In genomic region chr16:17554702-17555101, GRCm38 (mm10) we compare ENCODE assay signal across 10 mouse cellular contexts. TPM values are rescaled to one million over a fixed set of nuclear protein-coding genes. Genes with fewer than 3 reads are reported as not detected.
DNase-seq lines count a peak whose midpoint lies in the region; ATAC-seq and TF ChIP-seq lines count a peak whose summit lies in the region.
"Not testable (repeated sequence)": the region's sequence is repeated elsewhere in the genome, so short reads cannot be mapped to it uniquely, and the experiment has no call there.
"Had no signal": no experiment of that assay in that cellular context is flagged by ENCODE, and none has a peak within 500 bp of the region (broad histone marks: within the 10 kb centered on the region; RNA-seq: fewer than 3 reads in every experiment).

No protein-coding gene starts in this region.

- not testable (repeated sequence) for H3K9ac ChIP-seq in forebrain, embryonic 15.5 days (replicated peaks); limb, embryonic 12.5 days (replicated peaks); lung, embryonic 15.5 days
- peak overlapping the region; percentile 46 for H3K9ac ChIP-seq in hindbrain, embryonic 13.5 days

- not testable (repeated sequence) for H3K36me3 ChIP-seq in G1E (replicated peaks); forebrain, embryonic 15.5 days; hindbrain, embryonic 13.5 days; limb, embryonic 12.5 days; lung, embryonic 15.5 days

- 9% methylated on average over 4 of the region's 4 CpGs for WGBS in forebrain, embryonic 15.5 days
- WGBS in hindbrain, embryonic 13.5 days = 14% methylated on average over 4 of the region's 4 CpGs
- WGBS in limb, embryonic 12.5 days = 29% methylated on average over 4 of the region's 4 CpGs
- WGBS in lung, embryonic 15.5 days = 9% methylated on average over 4 of the region's 4 CpGs

- DNase-seq in G1E (ENCODE audit: low spot score) = not testable (repeated sequence)
- peak; percentile 46 for DNase-seq in embryo, embryonic 9.5 days (ENCODE audit: extremely low spot score)
- peak; percentile 32 for DNase-seq in neural tube, embryonic 10.5 days (ENCODE audit: extremely low spot score, low spot score)
- DNase-seq in thymus, postnatal 0 days (ENCODE audit: low spot score) = peak; percentile 20

- peak overlapping the region; percentile 35; the same call in 1 of the 2 replicates for H3K4me2 ChIP-seq in forebrain, embryonic 15.5 days (replicated peaks)
- not testable (repeated sequence) for H3K4me2 ChIP-seq in hindbrain, embryonic 13.5 days
- H3K4me2 ChIP-seq in limb, embryonic 12.5 days = peak overlapping the region; percentile 53; the same call in 1 of the 2 replicates
- H3K4me2 ChIP-seq in lung, embryonic 15.5 days = peak overlapping the region; percentile 56

- peaks cover 28% of the 10 kb centered on the region for H3K27me3 ChIP-seq in G1E (ENCODE audit: insufficient read depth, low read length)
- not testable (repeated sequence) for H3K27me3 ChIP-seq in forebrain, embryonic 15.5 days; hindbrain, embryonic 13.5 days; lung, embryonic 15.5 days
- peaks cover 15% of the 10 kb centered on the region; the same call in 1 of the 2 replicates for H3K27me3 ChIP-seq in limb, embryonic 12.5 days

- not testable (repeated sequence) for ATAC-seq in G1E (ENCODE audit: extremely low read depth, insufficient number of reproducible peaks, low FRiP score, poor library complexity, severe bottlenecking); forebrain, embryonic 15.5 days (replicated peaks); limb, embryonic 12.5 days (ENCODE audit: insufficient number of reproducible peaks, insufficient read depth, low FRiP score, low TSS enrichment, low read depth)
- ATAC-seq in hindbrain, embryonic 13.5 days (ENCODE audit: low FRiP score) = 0 out of 2 replicates have a peak, but pooled peaks have one; percentile 38
- ATAC-seq in lung, embryonic 15.5 days (ENCODE audit: borderline replicate concordance, extremely low read depth, low FRiP score, low TSS enrichment) = peak; percentile 50; the same call in 1 of the 2 replicates

- H3K9me3 ChIP-seq in G1E (replicated peaks); forebrain, embryonic 15.5 days; hindbrain, embryonic 13.5 days; limb, embryonic 12.5 days; lung, embryonic 15.5 days: not testable (repeated sequence)

- H3K4me1 ChIP-seq in G1E (ENCODE audit: insufficient read depth, low read depth, low read length) = peaks cover 48% of the 10 kb centered on the region
- H3K4me1 ChIP-seq in forebrain, embryonic 15.5 days = peaks cover 24% of the 10 kb centered on the region
- peaks cover 36% of the 10 kb centered on the region for H3K4me1 ChIP-seq in hindbrain, embryonic 13.5 days (replicated peaks)
- H3K4me1 ChIP-seq in limb, embryonic 12.5 days (replicated peaks) = peaks cover 35% of the 10 kb centered on the region
- H3K4me1 ChIP-seq in lung, embryonic 15.5 days = peaks cover 28% of the 10 kb centered on the region

- TF ChIP-seq CTCF in G1E (IDR thresholded peaks at IDR 0.05; ENCODE audit: low read depth, low read length) = not testable (repeated sequence)

- H3K4me3 ChIP-seq in G1E (ENCODE audit: low read depth, low read length) = peak overlapping the region; percentile 71; the same call in 1 of the 2 replicates
- H3K4me3 ChIP-seq in forebrain, embryonic 15.5 days; hindbrain, embryonic 13.5 days; lung, embryonic 15.5 days: not testable (repeated sequence)
- H3K4me3 ChIP-seq in limb, embryonic 12.5 days (replicated peaks) = 0 out of 2 replicates have a peak overlapping the region, but pooled peaks have one; percentile 18

- H3K27ac ChIP-seq in forebrain, embryonic 15.5 days (replicated peaks) = not testable (repeated sequence)
- peak overlapping the region; percentile 66 for H3K27ac ChIP-seq in hindbrain, embryonic 13.5 days
- peak overlapping the region; percentile 87 for H3K27ac ChIP-seq in limb, embryonic 12.5 days
- peak overlapping the region; percentile 81 for H3K27ac ChIP-seq in lung, embryonic 15.5 days

RNA-seq across cellular contexts. Expression of gene Lrrc74b, which starts 6.3 kb away (rescaled TPM):
- 0.53 TPM in 1 of 2 replicates, not detected in the other for total RNA-seq in G1E (2014; fragmentation: Nextera tagmentation)
- total RNA-seq in G1E (2017) = 0.17 and 0.33 TPM in 2 replicates
- polyA plus RNA-seq in G1E (2012) = 0.03 TPM in 1 of 2 replicates, not detected in the other
- polyA plus RNA-seq in forebrain, embryonic 15.5 days (2015; fragmentation: Nextera tagmentation; extraction: Ambion mirVana) = 0.33 and 0.89 TPM in 2 replicates
- polyA plus RNA-seq in hindbrain, embryonic 13.5 days (2015; fragmentation: Nextera tagmentation; extraction: Ambion mirVana) = 0.75 and 1.3 TPM in 2 replicates
- polyA plus RNA-seq in limb, embryonic 12.5 days (2016; fragmentation: Nextera tagmentation; extraction: Ambion mirVana) = not detected in 2 replicates
- 1.3 and 1.8 TPM in 2 replicates for polyA plus RNA-seq in lung, embryonic 15.5 days (2015; fragmentation: Nextera tagmentation; extraction: Ambion mirVana)
- polyA plus RNA-seq in thymus, postnatal 0 days (2015; fragmentation: Nextera tagmentation; extraction: Ambion mirVana) = 0.20 and 0.36 TPM in 2 replicates
- total RNA-seq: adrenal gland, postnatal 36 days; megakaryocyte, adult 5-6 weeks had no signal

RNA-seq across cellular contexts. Expression of gene P2rx6, which starts 7.0 kb away (rescaled TPM):
- total RNA-seq in G1E (2014; fragmentation: Nextera tagmentation) (not detected in 2 replicates), G1E (2017) (0.11 and 0.12 TPM in 2 replicates)
- not detected in 2 replicates for polyA plus RNA-seq in G1E (2012)
- polyA plus RNA-seq in forebrain, embryonic 15.5 days (2015; fragmentation: Nextera tagmentation; extraction: Ambion mirVana) = 1.1 and 1.9 TPM in 2 replicates
- 1.9 and 2.1 TPM in 2 replicates for polyA plus RNA-seq in hindbrain, embryonic 13.5 days (2015; fragmentation: Nextera tagmentation; extraction: Ambion mirVana)
- polyA plus RNA-seq in limb, embryonic 12.5 days (2016; fragmentation: Nextera tagmentation; extraction: Ambion mirVana) = 0.26 and 0.33 TPM in 2 replicates
- polyA plus RNA-seq in lung, embryonic 15.5 days (2015; fragmentation: Nextera tagmentation; extraction: Ambion mirVana) = 1.2 and 1.7 TPM in 2 replicates
- 1.4 and 2.0 TPM in 2 replicates for polyA plus RNA-seq in thymus, postnatal 0 days (2015; fragmentation: Nextera tagmentation; extraction: Ambion mirVana)
- total RNA-seq: megakaryocyte, adult 5-6 weeks had no signal

RNA-seq across cellular contexts. Expression of gene Thap7, which starts 23.8 kb away (rescaled TPM):
- 11.7 and 22.5 TPM in 2 replicates for total RNA-seq in G1E (2014; fragmentation: Nextera tagmentation)
- total RNA-seq in G1E (2017) = 38.1 and 54.1 TPM in 2 replicates
- 148 and 183 TPM in 2 replicates for polyA plus RNA-seq in G1E (2012)
- 65.8 and 67.7 TPM in 2 replicates for polyA plus RNA-seq in forebrain, embryonic 15.5 days (2015; fragmentation: Nextera tagmentation; extraction: Ambion mirVana)
- 68.2 and 69.0 TPM in 2 replicates for polyA plus RNA-seq in hindbrain, embryonic 13.5 days (2015; fragmentation: Nextera tagmentation; extraction: Ambion mirVana)
- polyA plus RNA-seq in limb, embryonic 12.5 days (2016; fragmentation: Nextera tagmentation; extraction: Ambion mirVana) = 72.0 and 75.6 TPM in 2 replicates
- 54.5 and 56.8 TPM in 2 replicates for polyA plus RNA-seq in lung, embryonic 15.5 days (2015; fragmentation: Nextera tagmentation; extraction: Ambion mirVana)
- polyA plus RNA-seq in thymus, postnatal 0 days (2015; fragmentation: Nextera tagmentation; extraction: Ambion mirVana) = 79.7 and 81.0 TPM in 2 replicates

RNA-seq across cellular contexts. Expression of gene Slc7a4, which starts 28.3 kb away (rescaled TPM):
- total RNA-seq in G1E (2014; fragmentation: Nextera tagmentation) = not detected in 2 replicates
- 0.05 TPM in 1 of 2 replicates, not detected in the other for total RNA-seq in G1E (2017)
- not detected in 2 replicates for polyA plus RNA-seq in G1E (2012)
- polyA plus RNA-seq in forebrain, embryonic 15.5 days (2015; fragmentation: Nextera tagmentation; extraction: Ambion mirVana) = 29.3 and 32.0 TPM in 2 replicates
- polyA plus RNA-seq in hindbrain, embryonic 13.5 days (2015; fragmentation: Nextera tagmentation; extraction: Ambion mirVana) = 20.2 and 21.0 TPM in 2 replicates
- 2.7 and 2.9 TPM in 2 replicates for polyA plus RNA-seq in limb, embryonic 12.5 days (2016; fragmentation: Nextera tagmentation; extraction: Ambion mirVana)
- 9.2 and 9.6 TPM in 2 replicates for polyA plus RNA-seq in lung, embryonic 15.5 days (2015; fragmentation: Nextera tagmentation; extraction: Ambion mirVana)
- 1.5 and 2.1 TPM in 2 replicates for polyA plus RNA-seq in thymus, postnatal 0 days (2015; fragmentation: Nextera tagmentation; extraction: Ambion mirVana)

RNA-seq across cellular contexts. Expression of gene Lztr1, which starts 46.2 kb away (rescaled TPM):
- total RNA-seq in G1E (2014; fragmentation: Nextera tagmentation) = 48.4 and 78.0 TPM in 2 replicates
- total RNA-seq in G1E (2017) = 54.7 and 58.5 TPM in 2 replicates
- 35.9 and 42.5 TPM in 2 replicates for polyA plus RNA-seq in G1E (2012)
- polyA plus RNA-seq in forebrain, embryonic 15.5 days (2015; fragmentation: Nextera tagmentation; extraction: Ambion mirVana) = 120 and 133 TPM in 2 replicates
- 133 TPM in 2 replicates for polyA plus RNA-seq in hindbrain, embryonic 13.5 days (2015; fragmentation: Nextera tagmentation; extraction: Ambion mirVana)
- 104 and 111 TPM in 2 replicates for polyA plus RNA-seq in limb, embryonic 12.5 days (2016; fragmentation: Nextera tagmentation; extraction: Ambion mirVana)
- polyA plus RNA-seq in lung, embryonic 15.5 days (2015; fragmentation: Nextera tagmentation; extraction: Ambion mirVana) = 79.9 TPM in 2 replicates
- 30.9 and 36.4 TPM in 2 replicates for polyA plus RNA-seq in thymus, postnatal 0 days (2015; fragmentation: Nextera tagmentation; extraction: Ambion mirVana)
